Mouse (Mus musculus) stomach, embryonic 14.5 days (tissue): ENCODE data around the gene Taf7l. TPM values are rescaled to one million over a fixed set of nuclear protein-coding genes. Genes with fewer than 3 reads are reported as not detected.

Experiments
- ATAC-seq: fragments of 200-750 bp; cut with Nextera tagmentation; 2 replicates; pipeline ENCODE4 v1.8.0; 2017; ENCODE audit warnings: low read depth, moderate TSS enrichment; ENCODE audit not compliant: insufficient number of reproducible peaks, insufficient read depth, low FRiP score
- H3K27ac ChIP-seq: fragments of 300-500 bp; sonication (generic); 2 replicates; pipeline ENCODE4 v1.5.1; 2014; ENCODE audit warnings: mild to moderate bottlenecking, low read length, moderate library complexity, mixed read lengths
- H3K27me3 ChIP-seq: fragments of 300-500 bp; sonication (generic); 2 replicates; pipeline ENCODE4 v1.6.1; 2014; ENCODE audit warnings: low read length, control low read depth, mixed read lengths; ENCODE audit not compliant: control insufficient read depth, insufficient read depth
- H3K36me3 ChIP-seq: fragments of 300-500 bp; sonication (generic); 2 replicates; pipeline ENCODE4 v1.6.1; 2014; ENCODE audit warnings: mild to moderate bottlenecking, control low read depth, low read length, moderate library complexity, mixed read lengths; ENCODE audit not compliant: control insufficient read depth, insufficient read depth
- H3K4me1 ChIP-seq: fragments of 300-500 bp; sonication (generic); 2 replicates; pipeline ENCODE4 v1.6.1; 2014; ENCODE audit warnings: low read length, control low read depth, mixed read lengths; ENCODE audit not compliant: control insufficient read depth, insufficient read depth
- H3K4me2 ChIP-seq: fragments of 300-500 bp; sonication (generic); replicated peaks from 2 replicates; pipeline ENCODE4 v1.6.1; 2014; ENCODE audit warnings: low read depth, low read length, control low read depth
- H3K4me3 ChIP-seq: fragments of 300-500 bp; sonication (generic); 2 replicates; pipeline ENCODE4 v1.5.1; 2014; ENCODE audit warnings: low read depth, low read length, control low read depth
- H3K9ac ChIP-seq: fragments of 300-500 bp; sonication (generic); replicated peaks from 2 replicates; pipeline ENCODE4 v1.6.1; 2014; ENCODE audit warnings: low read depth, mild to moderate bottlenecking, control low read depth, low read length, moderate library complexity, mixed read lengths
- H3K9me3 ChIP-seq: fragments of 300-500 bp; sonication (generic); 2 replicates; pipeline ENCODE4 v1.6.1; 2016; ENCODE audit warnings: low read depth, low read length, control low read depth; ENCODE audit not compliant: control insufficient read depth
- WGBS: fragments of 180-500 bp; shearing (Covaris S2); extraction: QIAGEN DNeasy Blood & Tissue Kit; methylation state at CpG from one replicate; pipeline ENCODE4 v1.1.7; 2014; 5-methylcytosine and 5-hydroxymethylcytosine counted together
- polyA plus RNA-seq: library from polyadenylated mRNA; unstranded; fragments of >200 nt; fragmentation: Nextera tagmentation; extraction: Ambion mirVana; gene quantifications from 2 replicates; pipeline ENCODE4 v1.2.1, GENCODE M21; 2014

The Taf7l gene
- polyA plus RNA-seq, 1 experiment from 2014 or later: not detected

GRCm38 (mm10) chrX:134426819-134427218 is 49.5 kb downstream of the Taf7l start:
- Histone ChIP-seq H3K9me3 (no peaks in the 10 kb centered on the region), H3K27me3 (no peaks in the 10 kb centered on the region), H3K4me3 (no peak overlapping the region), H3K36me3 (no peaks in the 10 kb centered on the region), H3K4me2 (no peak overlapping the region), H3K9ac (no peak overlapping the region), H3K27ac (no peak overlapping the region), H3K4me1 (no peaks in the 10 kb centered on the region)
- 69% methylated on average over 6 of the region's 6 CpGs for WGBS
- ATAC-seq: no peak

GRCm38 (mm10) chrX:134425798-134426197 is 50.5 kb downstream of the Taf7l start:
- ATAC-seq: no peak
- Histone ChIP-seq H3K4me3 (no peak overlapping the region), H3K27me3 (no peaks in the 10 kb centered on the region), H3K36me3 (no peaks in the 10 kb centered on the region), H3K27ac (no peak overlapping the region), H3K9me3 (no peaks in the 10 kb centered on the region), H3K4me1 (no peaks in the 10 kb centered on the region), H3K4me2 (no peak overlapping the region), H3K9ac (no peak overlapping the region)
- 78% methylated on average over 10 of the region's 10 CpGs for WGBS

- Histone ChIP-seq H3K36me3 (no peaks in the 10 kb centered on the region), H3K9me3 (no peaks in the 10 kb centered on the region), H3K4me3 (no peak overlapping the region), H3K9ac (no peak overlapping the region), H3K4me2 (no peak overlapping the region), H3K27ac (no peak overlapping the region), H3K27me3 (no peaks in the 10 kb centered on the region), H3K4me1 (no peaks in the 10 kb centered on the region)
- 86% methylated on average over 5 of the region's 5 CpGs for WGBS
- no peak for ATAC-seq
Observed at GRCm38 (mm10) chrX:134424263-134424662, 52.0 kb downstream of the Taf7l start.

- Histone ChIP-seq H3K9me3 (no peaks in the 10 kb centered on the region), H3K27me3 (no peaks in the 10 kb centered on the region), H3K4me3 (no peak overlapping the region), H3K27ac (no peak overlapping the region), H3K4me2 (no peak overlapping the region), H3K4me1 (no peaks in the 10 kb centered on the region), H3K9ac (no peak overlapping the region), H3K36me3 (no peaks in the 10 kb centered on the region)
- ATAC-seq: no peak
- WGBS: 87% methylated on average over 5 of the region's 5 CpGs
Observed at GRCm38 (mm10) chrX:134420097-134420496, 56.2 kb downstream of the Taf7l start.

GRCm38 (mm10) chrX:134412096-134412495 is 64.2 kb downstream of the Taf7l start:
- WGBS: 76% methylated on average over 1 of the region's 1 CpGs
- Histone ChIP-seq H3K4me2 (no peak overlapping the region), H3K9me3 (no peaks in the 10 kb centered on the region), H3K27me3 (no peaks in the 10 kb centered on the region), H3K27ac (no peak overlapping the region), H3K9ac (no peak overlapping the region), H3K4me3 (no peak overlapping the region), H3K36me3 (no peaks in the 10 kb centered on the region), H3K4me1 (no peaks in the 10 kb centered on the region)
- ATAC-seq: no peak

Other genes starting within 250 kb of the Taf7l start
- 26.5 TPM in 2 replicates for gene Trmt2b, start 199.5 kb downstream of the Taf7l start, polyA plus RNA-seq
- 5.1 and 5.3 TPM in 2 replicates for gene Tmem35a, start 181.3 kb downstream of the Taf7l start, polyA plus RNA-seq
- gene Cenpi, start 168.4 kb downstream of the Taf7l start, polyA plus RNA-seq: 35.0 and 40.0 TPM in 2 replicates
- gene Drp2, start 71.9 kb downstream of the Taf7l start, polyA plus RNA-seq: 2.2 and 2.8 TPM in 2 replicates
- 71.0 and 81.2 TPM in 2 replicates for gene Timm8a1, start 65.4 kb upstream of the Taf7l start, polyA plus RNA-seq
- 0.29 and 1.2 TPM in 2 replicates for gene Btk, start 107.1 kb upstream of the Taf7l start, polyA plus RNA-seq
- gene Rpl36a, start 109.2 kb upstream of the Taf7l start, polyA plus RNA-seq: 561 and 566 TPM in 2 replicates
- 4.9 and 7.6 TPM in 2 replicates for gene Gla, start 124.6 kb upstream of the Taf7l start, polyA plus RNA-seq
- gene Hnrnph2, start 124.7 kb upstream of the Taf7l start, polyA plus RNA-seq: 83.6 and 84.8 TPM in 2 replicates
- gene Armcx4, start 210.0 kb upstream of the Taf7l start, polyA plus RNA-seq: 5.8 and 6.1 TPM in 2 replicates
- gene Armcx1, start 241.5 kb upstream of the Taf7l start, polyA plus RNA-seq: 52.0 and 52.1 TPM in 2 replicates